Mouse (Mus musculus) cerebellum, adult 2 months (tissue): ENCODE data around the gene Arid1b.

Experiments
- CTCF ChIP-seq: fragments of 200-500 bp; IDR thresholded peaks from 2 replicates; pipeline ENCODE4 v1.5.1; 2011; ENCODE audit warnings: low read depth, mild to moderate bottlenecking, control low read depth, low read length, moderate library complexity, borderline replicate concordance; ENCODE audit not compliant: insufficient read depth
- POLR2A ChIP-seq: fragments of 200-500 bp; IDR thresholded peaks from 2 replicates; pipeline ENCODE4 v1.6.1; 2011; ENCODE audit warnings: low read length, control low read depth, borderline replicate concordance; ENCODE audit not compliant: insufficient read depth

- TF ChIP-seq POLR2A: no peak
- TF ChIP-seq CTCF: no peak
These were observed 49.7 kb downstream of the Arid1b start for GRCm38 (mm10) chr17:5043871-5044270.
